Mouse (Mus musculus): ENCODE measurements around the gene Dpy19l2.
"Not testable (repeated sequence)": the region's sequence is repeated elsewhere in the genome, so short reads cannot be mapped to it uniquely, and the experiment has no call there.

The Dpy19l2 gene

GRCm38 (mm10) chr9:24695700-24696404 lies at the start of gene Dpy19l2:
TSS of gene Dpy19l2 (minus strand) at chr9:24696293.
- DNase-seq: no peak

GRCm38 (mm10) chr9:24744958-24745357 lies 48.9 kb upstream of the Dpy19l2 start:
- no peak for DNase-seq

- DNase-seq: no peak
These were observed 5.2 kb upstream of the Dpy19l2 start for GRCm38 (mm10) chr9:24701246-24701645.

- no peak for DNase-seq
These were observed 299 bp upstream of the Dpy19l2 start for GRCm38 (mm10) chr9:24696405-24696778.

GRCm38 (mm10) chr9:24637341-24637740 lies 58.8 kb downstream of the Dpy19l2 start:
- DNase-seq: not testable (repeated sequence)

- no peak for DNase-seq
These were observed 71.2 kb downstream of the Dpy19l2 start, which contains the start of gene Cypt4 for GRCm38 (mm10) chr9:24624896-24625295. TSS of gene Cypt4 (plus strand) at chr9:24625196.

- no peak for DNase-seq
These were observed 157.9 kb downstream of the Dpy19l2 start for GRCm38 (mm10) chr9:24538159-24538558.

GRCm38 (mm10) chr9:24516575-24517139 lies 179.4 kb downstream of the Dpy19l2 start:
- peak; percentile 67 for DNase-seq

GRCm38 (mm10) chr9:24514078-24514469 lies 182.0 kb downstream of the Dpy19l2 start:
- DNase-seq: no peak

GRCm38 (mm10) chr9:24513290-24514077 lies 182.6 kb downstream of the Dpy19l2 start:
- DNase-seq: no peak

GRCm38 (mm10) chr9:24512121-24512539 lies 184.0 kb downstream of the Dpy19l2 start:
- no peak for DNase-seq

GRCm38 (mm10) chr9:24511371-24512120 lies 184.5 kb downstream of the Dpy19l2 start:
- DNase-seq: no peak

- no peak for DNase-seq
These were observed 187.2 kb downstream of the Dpy19l2 start for GRCm38 (mm10) chr9:24508880-24509279.

Data from cerebellum, adult 11 months (tissue).